Mouse (Mus musculus): Measurements from ENCODE around the gene 1700010I14Rik. TPM values are rescaled to one million over a fixed set of nuclear protein-coding genes. Genes with fewer than 3 reads are reported as not detected.
A peak's percentile ranks its signal among the peaks of the same experiment; 100 is the strongest.

1700010I14Rik gene
- total and polyA plus RNA-seq, 3 experiments: 0.23 to 2.2 TPM; not detected in 1

DNA sequence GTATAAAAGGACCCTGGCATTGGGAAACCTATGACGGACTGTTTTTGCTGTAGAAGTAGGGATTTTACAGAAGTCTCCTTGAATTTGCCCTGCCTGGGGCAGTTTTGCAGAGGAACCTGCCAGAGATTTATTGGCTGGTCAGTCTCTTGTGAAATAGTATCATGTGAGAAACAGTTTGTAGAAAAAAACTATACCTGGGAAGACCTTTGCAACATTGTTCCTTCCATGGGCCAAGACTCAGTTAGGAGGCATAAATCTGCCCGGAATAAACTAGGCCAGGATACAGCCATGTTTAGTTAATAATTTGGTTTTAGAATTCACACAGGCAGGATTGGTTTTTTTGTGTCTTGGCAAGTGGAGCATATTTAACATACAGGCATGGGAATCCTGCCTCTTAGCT lies 4.6 kb upstream of the 1700010I14Rik start (continued):
- TF ChIP-seq POLR2AphosphoS5 (IDR thresholded peaks at IDR 0.05; ENCODE audit: borderline replicate concordance, low read depth, low read length) (no peak), SMC3 (IDR thresholded peaks at IDR 0.05; ENCODE audit: low read depth, low read length) (no peak)

DNA sequence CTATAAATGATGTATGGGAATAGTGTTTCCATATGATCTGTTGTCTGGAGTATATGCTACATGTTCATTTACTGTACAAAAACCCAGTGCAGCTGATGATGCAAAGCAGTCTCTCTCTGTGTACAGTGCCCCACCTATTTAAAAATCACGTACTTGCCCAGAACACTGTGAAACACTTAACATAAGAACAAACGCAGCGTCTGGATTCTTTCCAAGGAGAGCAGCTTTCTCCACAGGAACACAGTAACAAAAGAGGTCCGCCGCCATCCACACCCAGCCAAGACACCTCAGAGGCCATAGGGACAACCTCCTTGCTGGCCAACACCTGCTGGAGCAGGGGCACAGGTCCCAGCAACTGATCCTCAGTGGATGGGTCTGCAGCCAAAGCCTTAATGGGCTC lies 2.4 kb upstream of the 1700010I14Rik start:
- Histone ChIP-seq H3K9ac (ENCODE audit: control insufficient read depth, low read depth, low read length, poor library complexity, severe bottlenecking) (no peak overlapping the region), H3K4me3 (ENCODE audit: control insufficient read depth in 1 of 2, insufficient read depth in 1 of 2, low read depth in 2 of 2, low read length in 2 of 2) (no peak overlapping the region), H3K79me2 (ENCODE audit: control insufficient read depth, insufficient read depth, low read length, poor library complexity) (no peaks in the 10 kb centered on the region), H3K27ac (ENCODE audit: control insufficient read depth, low read depth, low read length) (no peak overlapping the region), H3K9me3 (replicated peaks; ENCODE audit: insufficient read depth, low read length) (no peaks in the 10 kb centered on the region), H3K36me3 (ENCODE audit: control insufficient read depth in 1 of 2, insufficient read depth in 2 of 2, low read length in 2 of 2) (no peaks in the 10 kb centered on the region), H3K4me1 (ENCODE audit: control insufficient read depth in 1 of 2, insufficient read depth in 2 of 2, low read length in 2 of 2) (no peaks in the 10 kb centered on the region), H3K27me3 (ENCODE audit: control insufficient read depth in 1 of 2, insufficient read depth in 2 of 2, low read length in 2 of 2) (no peaks in the 10 kb centered on the region)
- no peak for TF ChIP-seq NRF1 (IDR thresholded peaks at IDR 0.05; ENCODE audit: insufficient read depth, low read depth, low read length, poor library complexity, severe bottlenecking)
- TF ChIP-seq HCFC1 (IDR thresholded peaks at IDR 0.05; ENCODE audit: low read depth, low read length): no peak
- TF ChIP-seq ZNF384 (IDR thresholded peaks at IDR 0.05; ENCODE audit: low read depth, low read length): no peak
- no peak for TF ChIP-seq GABPA (IDR thresholded peaks at IDR 0.05; ENCODE audit: low read depth, low read length)
- DNase-seq (ENCODE audit: low read depth, low spot score): no peak

DNA sequence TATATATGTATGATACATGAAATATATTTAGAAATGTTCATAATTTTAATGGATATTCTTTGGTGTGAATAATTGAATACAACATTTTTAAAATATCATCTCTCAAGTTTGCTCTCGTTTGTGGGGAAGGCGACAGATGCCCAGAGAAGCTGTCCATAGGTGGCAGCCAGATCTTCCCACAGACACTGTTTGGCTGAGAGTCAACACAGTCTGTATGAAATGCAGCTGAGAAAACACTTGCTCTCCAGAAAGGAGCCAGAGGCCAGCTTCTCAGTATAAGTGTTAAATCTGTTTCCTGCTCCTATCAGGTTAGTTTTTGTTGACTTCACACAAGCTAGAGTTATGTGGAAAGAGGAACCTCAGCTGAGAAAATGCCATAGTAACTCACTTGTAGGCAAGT lies 1.6 kb upstream of the 1700010I14Rik start:
- no peak for TF ChIP-seq MEF2A (IDR thresholded peaks at IDR 0.05; ENCODE audit: extremely low read depth, insufficient replicate concordance, low read depth, low read length, poor library complexity, severe bottlenecking)
- no peak for TF ChIP-seq ZC3H11A (IDR thresholded peaks at IDR 0.05; ENCODE audit: low read depth, low read length)
- TF ChIP-seq BHLHE40 (IDR thresholded peaks at IDR 0.05; ENCODE audit: borderline replicate concordance, low read depth, low read length): no peak
- TF ChIP-seq KAT2A (conservative IDR thresholded peaks at IDR 0.05; ENCODE audit: low read depth, low read length): no peak
- no peak for TF ChIP-seq HCFC1 (IDR thresholded peaks at IDR 0.05; ENCODE audit: low read depth, low read length)
- TF ChIP-seq POLR2AphosphoS2 (IDR thresholded peaks at IDR 0.05; ENCODE audit: low read length): no peak
- TF ChIP-seq ZMIZ1 (IDR thresholded peaks at IDR 0.05; ENCODE audit: low read depth, low read length): no peak
- no peak for TF ChIP-seq CHD2 (IDR thresholded peaks at IDR 0.05; ENCODE audit: low read length)
- TF ChIP-seq POLR2A (IDR thresholded peaks at IDR 0.05; ENCODE audit: control insufficient read depth in 1 of 2, insufficient read depth in 1 of 2, low read depth in 1 of 2, low read length in 2 of 2, poor library complexity in 1 of 2): no peak
- TF ChIP-seq MYC (IDR thresholded peaks at IDR 0.05; ENCODE audit: low read depth, low read length): no peak
- no peak for TF ChIP-seq MYB (IDR thresholded peaks at IDR 0.05; ENCODE audit: low read depth, low read length)
- no peak for TF ChIP-seq USF2 (IDR thresholded peaks at IDR 0.05; ENCODE audit: borderline replicate concordance in 1 of 2, insufficient read depth in 1 of 2, low read depth in 1 of 2, low read length in 2 of 2)
- no peak overlapping the region for H3K27ac ChIP-seq (ENCODE audit: control insufficient read depth, low read depth, low read length)
- H3K9me3 ChIP-seq (replicated peaks; ENCODE audit: insufficient read depth, low read length): no peaks in the 10 kb centered on the region
- no peak overlapping the region for H3K4me3 ChIP-seq (ENCODE audit: control insufficient read depth in 1 of 2, insufficient read depth in 1 of 2, low read depth in 2 of 2, low read length in 2 of 2)
- no peaks in the 10 kb centered on the region for H3K27me3 ChIP-seq (ENCODE audit: control insufficient read depth in 1 of 2, insufficient read depth in 2 of 2, low read length in 2 of 2)
- H3K36me3 ChIP-seq (ENCODE audit: control insufficient read depth in 1 of 2, insufficient read depth in 2 of 2, low read length in 2 of 2): no peaks in the 10 kb centered on the region
- H3K79me2 ChIP-seq (ENCODE audit: control insufficient read depth, insufficient read depth, low read length, poor library complexity): no peaks in the 10 kb centered on the region
- DNase-seq (ENCODE audit: low read depth, low spot score): peak; percentile 11
- no peak overlapping the region for H3K9ac ChIP-seq (ENCODE audit: control insufficient read depth, low read depth, low read length, poor library complexity, severe bottlenecking)
- no peaks in the 10 kb centered on the region for H3K4me1 ChIP-seq (ENCODE audit: control insufficient read depth in 1 of 2, insufficient read depth in 2 of 2, low read length in 2 of 2)
